Mouse (Mus musculus) heart, embryonic 14.5 days (tissue): ENCODE results near the gene Defb19. TPM values are rescaled to one million over a fixed set of nuclear protein-coding genes. Genes with fewer than 3 reads are reported as not detected.

Experiments
- ATAC-seq: fragments of 200-750 bp; cut with Nextera tagmentation; 2 replicates; pipeline ENCODE4 v1.8.0; 2017; ENCODE audit warnings: low read depth, moderate TSS enrichment; ENCODE audit not compliant: insufficient number of reproducible peaks, insufficient read depth, low FRiP score
- H3K27ac ChIP-seq, 2 experiments: fragments of 200-500 bp in 1 of 2; fragments of 300-500 bp in 1 of 2; sonication (generic) in 1 of 2; replicated peaks in 1 of 2; 2 replicates each; pipeline ENCODE4 v1.5.1; 2012 to 2014; ENCODE audit warnings: low read depth in 2 of 2, low read length in 2 of 2, control low read depth in 1 of 2, mild to moderate bottlenecking in 1 of 2, mixed read lengths in 1 of 2; ENCODE audit not compliant: control insufficient read depth in 1 of 2, insufficient read depth in 1 of 2
- H3K27me3 ChIP-seq: fragments of 300-500 bp; sonication (generic); 2 replicates; pipeline ENCODE4 v1.6.1; 2014; ENCODE audit warnings: mild to moderate bottlenecking, low read length, control low read depth; ENCODE audit not compliant: control insufficient read depth, insufficient read depth
- H3K36me3 ChIP-seq: fragments of 300-500 bp; sonication (generic); 2 replicates; pipeline ENCODE4 v1.6.1; 2014; ENCODE audit warnings: mild to moderate bottlenecking, control low read depth, low read length, mixed read lengths; ENCODE audit not compliant: control insufficient read depth, insufficient read depth
- H3K4me1 ChIP-seq, 2 experiments: fragments of 200-500 bp in 1 of 2; fragments of 300-500 bp in 1 of 2; sonication (generic) in 1 of 2; 2 replicates each; pipeline ENCODE4 v1.6.1; 2012 to 2014; ENCODE audit warnings: low read length in 2 of 2, control low read depth in 1 of 2, mixed read lengths in 1 of 2; ENCODE audit not compliant: control insufficient read depth in 2 of 2, insufficient read depth in 2 of 2
- H3K4me2 ChIP-seq: fragments of 300-500 bp; sonication (generic); 2 replicates; pipeline ENCODE4 v1.6.1; 2014; ENCODE audit warnings: mild to moderate bottlenecking, low read length
- H3K4me3 ChIP-seq, 2 experiments: fragments of 200-500 bp in 1 of 2; fragments of 300-500 bp in 1 of 2; sonication (generic) in 1 of 2; 2 replicates each; pipeline ENCODE4 v1.5.1; 2012 to 2014; ENCODE audit warnings: low read length in 2 of 2, mild to moderate bottlenecking in 2 of 2, control low read depth in 1 of 2, low read depth in 1 of 2, moderate library complexity in 1 of 2; ENCODE audit not compliant: control insufficient read depth in 1 of 2, insufficient read depth in 1 of 2
- H3K9ac ChIP-seq: fragments of 300-500 bp; sonication (generic); 2 replicates; pipeline ENCODE4 v1.6.1; 2014; ENCODE audit warnings: mild to moderate bottlenecking, low read length
- H3K9me3 ChIP-seq: fragments of 300-500 bp; sonication (generic); 2 replicates; pipeline ENCODE4 v1.6.1; 2016; ENCODE audit warnings: low read length, control low read depth; ENCODE audit not compliant: control insufficient read depth
- WGBS: fragments of 180-500 bp; shearing (Covaris S2); extraction: QIAGEN DNeasy Blood & Tissue Kit; methylation state at CpG from one replicate; pipeline ENCODE4 v1.1.7; 2014; 5-methylcytosine and 5-hydroxymethylcytosine counted together
- polyA plus RNA-seq: library from polyadenylated mRNA; unstranded; fragments of >200 nt; fragmentation: Nextera tagmentation; extraction: Ambion mirVana; gene quantifications from 2 replicates; pipeline ENCODE4 v1.2.1, GENCODE M21; 2014

Defb19 gene
- polyA plus RNA-seq, 1 experiment from 2014 or later = 1.2 TPM

- H3K4me1 ChIP-seq = peaks cover 2 to 7% of the 10 kb centered on the region in 2 experiments; a peak in 2 of 4 replicates
- H3K9me3 ChIP-seq = no peaks in the 10 kb centered on the region
- H3K27me3 ChIP-seq = peaks cover 26% of the 10 kb centered on the region
- H3K36me3 ChIP-seq = no peaks in the 10 kb centered on the region
- no peak within 1 kb of the TSS for H3K9ac ChIP-seq
- WGBS = 72% methylated on average over 7 of the region's 7 CpGs
- H3K4me2 ChIP-seq = no peak within 1 kb of the TSS
- no peak for ATAC-seq
- H3K27ac ChIP-seq = no peak within 1 kb of the TSS
- no peak within 1 kb of the TSS for H3K4me3 ChIP-seq
These were observed 42.8 kb upstream of the Defb19 start, which contains the start of gene Defb25 for GRCm38 (mm10) chr2:152622953-152623352. Defb25 (minus strand) TSS chr2:152623053.

GRCm38 (mm10) chr2:152622151-152622550 lies 42.0 kb upstream of the Defb19 start:
- WGBS = 87% methylated on average over 13 of the region's 13 CpGs
- H3K27me3 ChIP-seq = peaks cover 19% of the 10 kb centered on the region

GRCm38 (mm10) chr2:152620367-152621134 lies 40.4 kb upstream of the Defb19 start:
- no peaks in the 10 kb centered on the region for H3K9me3 ChIP-seq
- H3K9ac ChIP-seq = no peak overlapping the region
- no peak overlapping the region for H3K4me2 ChIP-seq
- H3K27me3 ChIP-seq = peaks cover 4% of the 10 kb centered on the region; the same call in 1 of the 2 replicates
- H3K4me1 ChIP-seq = 0 out of 4 replicates have a peak, but pooled peaks cover 0 to 2% of the 10 kb centered on the region in 2 experiments
- H3K36me3 ChIP-seq = no peaks in the 10 kb centered on the region
- 65% methylated on average over 9 of the region's 9 CpGs for WGBS
- ATAC-seq = no peak
- H3K4me3 ChIP-seq = no peak overlapping the region
- H3K27ac ChIP-seq = no peak overlapping the region

More at GRCm38 (mm10) chr2:152622151-152622550, 42.0 kb upstream of the Defb19 start:
- H3K4me2 ChIP-seq = no peak overlapping the region
- H3K9me3 ChIP-seq = no peaks in the 10 kb centered on the region
- H3K4me3 ChIP-seq = no peak overlapping the region
- H3K36me3 ChIP-seq = no peaks in the 10 kb centered on the region
- no peak overlapping the region for H3K27ac ChIP-seq
- H3K9ac ChIP-seq = no peak overlapping the region
- no peak for ATAC-seq
- peaks cover 2 to 7% of the 10 kb centered on the region in 2 experiments; a peak in 2 of 4 replicates for H3K4me1 ChIP-seq

- Histone ChIP-seq H3K27ac (no peak overlapping the region), H3K4me2 (no peak overlapping the region), H3K9me3 (no peaks in the 10 kb centered on the region), H3K36me3 (no peaks in the 10 kb centered on the region), H3K9ac (no peak overlapping the region), H3K4me3 (no peak overlapping the region), H3K4me1 (0 out of 4 replicates have a peak, but pooled peaks cover 0 to 2% of the 10 kb centered on the region in 2 experiments), H3K27me3 (no peaks in the 10 kb centered on the region)
- ATAC-seq = no peak
- 64% methylated on average over 5 of the region's 5 CpGs for WGBS
These were observed 37.3 kb upstream of the Defb19 start for GRCm38 (mm10) chr2:152617374-152617773.

GRCm38 (mm10) chr2:152616470-152616869 lies 36.4 kb upstream of the Defb19 start:
- no peak overlapping the region for H3K4me3 ChIP-seq
- no peak overlapping the region for H3K9ac ChIP-seq
- H3K9me3 ChIP-seq = no peaks in the 10 kb centered on the region
- H3K36me3 ChIP-seq = no peaks in the 10 kb centered on the region
- H3K27me3 ChIP-seq = no peaks in the 10 kb centered on the region
- 0 out of 4 replicates have a peak, but pooled peaks cover 0 to 2% of the 10 kb centered on the region in 2 experiments for H3K4me1 ChIP-seq
- ATAC-seq = no peak
- H3K27ac ChIP-seq = no peak overlapping the region
- 36% methylated on average over 6 of the region's 6 CpGs for WGBS
- H3K4me2 ChIP-seq = no peak overlapping the region

- H3K4me3 ChIP-seq = no peak overlapping the region
- H3K4me1 ChIP-seq = 0 out of 4 replicates have a peak, but pooled peaks cover 0 to under 1% of the 10 kb centered on the region in 2 experiments
- no peak for ATAC-seq
- no peak overlapping the region for H3K4me2 ChIP-seq
- H3K27ac ChIP-seq = no peak overlapping the region
- H3K27me3 ChIP-seq = no peaks in the 10 kb centered on the region
- H3K36me3 ChIP-seq = no peaks in the 10 kb centered on the region
- WGBS = 14% methylated on average over 7 of the region's 7 CpGs
- no peak overlapping the region for H3K9ac ChIP-seq
- H3K9me3 ChIP-seq = no peaks in the 10 kb centered on the region
These were observed 35.5 kb upstream of the Defb19 start for GRCm38 (mm10) chr2:152615563-152615962.

GRCm38 (mm10) chr2:152612193-152612592 lies 32.1 kb upstream of the Defb19 start:
- WGBS = 35% methylated on average over 8 of the region's 8 CpGs
- Histone ChIP-seq H3K4me2 (no peak overlapping the region), H3K4me1 (no peaks in the 10 kb centered on the region), H3K27me3 (no peaks in the 10 kb centered on the region), H3K9ac (no peak overlapping the region), H3K27ac (no peak overlapping the region), H3K4me3 (no peak overlapping the region), H3K9me3 (no peaks in the 10 kb centered on the region), H3K36me3 (no peaks in the 10 kb centered on the region)
- ATAC-seq = no peak
